Mouse (Mus musculus): ENCODE data around the gene Gnb1l.

DNA sequence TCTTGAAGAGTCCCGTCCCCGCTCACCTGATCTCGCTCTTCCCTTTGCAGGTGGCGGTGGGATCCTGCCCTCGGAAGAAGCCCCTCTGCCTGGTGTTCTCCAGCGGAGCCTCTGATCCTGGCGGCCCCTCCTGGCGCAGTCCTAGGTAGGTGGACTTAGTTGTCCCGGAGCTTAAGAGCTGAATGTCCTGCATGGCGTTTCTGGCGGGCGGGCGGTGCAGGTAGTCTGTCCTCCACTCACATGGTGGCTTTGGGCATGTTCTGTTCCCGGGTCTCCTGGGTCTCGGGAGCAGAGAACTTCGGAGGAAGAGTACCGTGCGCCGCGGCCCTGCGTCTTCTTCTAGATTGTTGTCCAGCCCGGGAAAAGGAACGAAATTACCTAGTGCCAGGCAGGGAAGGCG is 483 bp downstream of the Gnb1l start:
- TF ChIP-seq CTCF (IDR thresholded peaks at IDR 0.05; ENCODE audit: low read depth, low read length): no peak
- no peak for TF ChIP-seq POLR2A (IDR thresholded peaks at IDR 0.05; ENCODE audit: insufficient read depth, low read length)

Measured in ES-Bruce4 (cell line).